Mouse (Mus musculus) induced T-regulatory cell, adult 2 months (primary cell): Measurements from ENCODE around the gene Natd1.
A peak's percentile ranks its signal among the peaks of the same experiment; 100 is the strongest.

Experiments used
- DNase-seq: peaks from one replicate; pipeline ENCODE4 v3.0.0-alpha.2; 2012; ENCODE audit warnings: low read depth

Gene Natd1

DNA sequence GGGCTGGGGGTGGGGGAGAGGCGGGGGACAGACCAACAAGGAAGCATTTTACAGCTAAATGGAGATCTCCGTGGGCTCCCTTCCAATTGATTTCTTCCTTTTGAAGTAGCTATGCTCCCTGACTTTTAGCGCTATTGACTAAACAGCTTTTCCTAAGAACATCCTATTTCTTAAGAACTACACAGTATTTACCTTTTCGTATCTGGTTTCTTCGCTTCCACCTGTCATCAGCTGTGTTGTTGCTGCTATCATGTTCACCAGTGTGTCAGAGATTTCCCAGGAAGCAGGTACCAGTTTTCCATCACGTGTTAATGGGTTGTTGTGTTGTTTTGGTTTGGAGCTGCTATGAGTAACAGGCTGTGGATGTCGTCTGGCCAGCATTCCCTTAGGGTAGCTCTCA lies at the start of gene Natd1:
Gene Natd1 (minus strand): TSS at position 260 of the 400 bp plus-strand sequence.
- peak; percentile 23 for DNase-seq

DNA sequence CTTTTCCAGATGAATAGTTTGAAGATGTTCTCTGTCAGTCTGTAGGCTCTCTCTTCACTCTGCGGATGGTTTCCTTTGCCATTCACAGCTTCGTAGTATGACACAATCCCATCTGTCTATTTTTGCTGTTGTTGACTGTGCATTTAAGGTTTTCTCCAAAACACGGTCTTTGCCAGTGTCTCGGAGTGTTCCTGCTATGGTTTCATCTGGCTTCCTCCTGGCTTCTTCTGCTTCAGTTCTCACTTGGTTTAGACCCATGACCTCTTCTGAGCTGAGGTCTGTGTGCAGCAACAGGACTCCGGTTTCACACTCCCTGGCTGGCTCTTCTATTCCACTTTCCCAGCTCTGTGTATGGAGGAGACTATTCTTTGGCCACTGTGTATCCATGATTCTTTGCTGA lies 48.2 kb upstream of the Natd1 start:
- no peak for DNase-seq

DNA sequence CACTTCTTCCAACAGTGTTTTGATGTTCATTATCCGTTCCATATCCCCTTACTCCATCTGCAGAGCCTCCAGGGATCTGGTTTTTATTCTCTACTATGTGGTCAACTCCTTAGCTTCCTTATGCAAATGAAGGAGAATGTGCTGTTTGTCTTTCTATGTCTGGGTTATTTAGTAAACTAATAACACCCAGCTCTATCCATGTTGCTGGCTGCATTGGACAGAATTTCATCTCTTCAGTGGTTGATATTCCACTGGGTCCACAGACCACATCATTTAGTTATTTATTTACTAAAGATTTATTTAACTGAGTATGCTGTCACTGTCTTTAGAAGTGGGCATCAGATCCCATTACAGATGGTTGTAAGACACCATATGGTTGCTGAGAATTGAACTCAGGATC lies 46.6 kb upstream of the Natd1 start:
- no peak for DNase-seq

DNA sequence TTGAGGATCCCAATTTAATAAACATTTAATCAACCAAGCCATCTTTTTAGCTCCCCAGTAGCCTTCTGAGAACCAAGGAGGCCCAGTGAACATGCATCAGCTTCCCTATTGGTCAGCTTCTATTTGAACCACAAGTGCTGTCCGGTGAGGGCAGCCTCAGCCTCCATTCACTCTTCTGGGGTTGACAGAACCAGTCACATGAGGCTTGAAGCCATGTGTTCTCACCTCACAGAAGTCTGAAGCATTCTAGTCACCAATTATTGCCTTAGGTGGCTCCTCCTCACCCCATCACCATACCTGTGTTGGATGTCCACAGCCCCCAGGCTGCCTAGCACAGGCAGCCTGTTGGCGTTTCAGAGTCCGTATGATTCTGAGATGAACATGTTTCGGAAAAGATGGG lies 44.4 kb upstream of the Natd1 start:
- DNase-seq: no peak

DNA sequence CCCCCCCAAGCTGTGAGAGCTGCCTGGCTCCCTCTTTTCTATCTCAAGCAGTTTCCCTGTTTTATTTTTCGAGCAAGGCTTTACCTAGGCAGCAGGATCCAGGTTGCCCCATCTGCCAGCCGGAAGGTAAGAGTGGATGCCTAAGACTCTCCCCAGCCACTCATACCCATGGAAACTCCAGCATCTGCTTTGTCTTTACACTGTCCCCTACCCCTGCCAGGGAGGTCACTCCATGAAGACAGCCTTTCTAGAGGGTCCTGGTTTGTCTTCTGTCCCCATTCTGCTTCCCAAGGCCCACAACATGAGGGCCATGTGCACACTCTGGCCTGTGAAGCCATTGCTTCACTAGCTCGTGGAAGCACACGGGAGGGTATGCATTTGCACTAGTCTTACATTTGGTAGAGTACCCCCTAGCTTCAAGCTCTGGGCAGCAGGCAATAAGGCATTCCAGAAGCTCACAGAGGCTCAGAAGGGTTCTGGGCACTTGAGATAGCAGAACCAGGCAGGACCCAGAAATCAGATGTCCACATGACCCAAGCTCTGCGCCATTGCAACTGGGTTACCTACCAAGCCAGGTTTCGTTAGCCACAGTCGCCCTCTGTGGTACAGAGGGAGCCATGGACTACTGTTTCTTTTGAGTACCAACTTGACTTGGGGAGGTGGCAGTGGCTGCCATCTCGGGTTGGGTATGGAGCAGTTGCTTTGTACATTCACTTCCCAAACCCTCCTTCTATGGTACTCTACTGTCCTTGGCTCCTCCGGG lies 41.3 kb upstream of the Natd1 start:
- DNase-seq: no peak

DNA sequence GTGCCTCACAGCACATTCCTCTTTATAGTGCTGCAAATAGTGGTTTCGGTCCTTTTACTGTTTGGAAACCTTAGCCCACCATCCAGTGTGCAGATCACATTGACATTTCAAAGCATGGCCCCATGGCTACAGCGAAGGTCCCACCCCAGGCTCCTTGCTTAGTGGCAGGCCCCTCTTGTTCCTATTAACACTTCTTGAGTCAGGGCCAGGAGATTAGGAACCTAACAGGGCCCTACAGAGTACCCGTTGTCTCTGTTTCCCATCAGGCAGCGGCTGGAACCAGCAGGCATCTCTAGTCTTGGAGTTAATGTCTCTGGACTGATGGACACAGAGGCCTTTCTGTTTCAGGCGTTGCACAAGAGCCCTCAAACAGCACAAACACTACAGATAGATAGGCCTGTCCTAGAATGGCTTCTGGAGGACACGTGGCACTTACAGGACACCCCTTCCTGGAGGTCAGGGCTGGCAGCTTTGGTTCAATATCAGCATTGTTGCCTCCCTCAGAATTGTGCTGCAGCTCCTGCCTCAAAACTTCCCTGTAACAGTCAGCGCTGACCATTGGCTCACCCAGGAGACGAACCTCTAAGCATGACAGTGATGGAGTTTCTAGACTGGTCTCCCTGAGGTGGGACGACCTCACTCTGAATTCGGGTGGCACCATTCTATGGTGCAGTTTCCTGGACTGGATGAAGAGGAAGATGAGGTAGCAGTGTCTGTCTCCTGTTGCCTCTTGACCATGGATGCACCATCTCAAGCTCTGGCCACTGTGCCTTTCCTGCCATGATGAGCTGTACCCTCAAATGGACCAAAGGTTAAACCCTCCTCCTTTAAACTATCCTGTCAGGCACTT lies 39.9 kb upstream of the Natd1 start:
- no peak for DNase-seq

DNA sequence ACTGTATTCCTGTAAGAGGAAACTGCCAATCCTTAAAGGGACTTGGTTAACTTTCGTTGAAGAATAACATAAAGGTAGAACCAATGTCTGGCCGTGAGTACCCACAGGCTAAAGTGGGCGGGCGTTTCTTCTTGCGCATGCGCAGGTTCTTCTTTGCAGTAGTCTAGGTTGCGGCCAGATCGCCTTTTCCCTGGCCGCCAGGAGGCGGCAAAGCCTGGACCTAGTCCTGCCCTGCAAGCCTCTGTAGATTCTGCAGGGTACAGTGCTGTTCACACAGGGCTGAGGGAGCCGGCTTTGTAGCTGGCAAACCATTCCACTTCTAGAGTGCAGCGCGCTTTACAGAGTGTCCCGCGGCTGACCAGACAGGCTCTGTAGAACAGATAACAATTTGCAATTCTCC lies 39.3 kb upstream of the Natd1 start:
- peak; percentile 79 for DNase-seq

DNA sequence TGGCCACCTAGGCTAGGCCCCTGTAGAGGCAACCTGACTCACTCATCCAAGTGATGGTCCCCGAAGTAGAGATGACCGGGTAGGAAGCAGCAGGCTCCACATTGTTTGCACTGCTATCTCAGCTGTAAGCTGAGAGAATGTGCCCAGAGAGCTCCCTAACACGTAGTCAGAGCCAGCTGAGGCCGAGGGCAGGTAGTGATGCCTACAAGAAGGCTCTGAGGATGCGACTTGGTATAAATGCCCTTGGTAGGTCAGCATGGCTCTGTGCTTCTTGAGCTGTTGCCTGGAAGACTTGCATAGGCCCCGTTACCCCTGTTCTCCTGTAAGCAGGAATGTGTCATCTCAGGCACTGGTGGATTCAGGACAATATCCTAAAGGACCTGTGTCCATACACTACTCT lies 38.4 kb upstream of the Natd1 start:
- DNase-seq: no peak

DNA sequence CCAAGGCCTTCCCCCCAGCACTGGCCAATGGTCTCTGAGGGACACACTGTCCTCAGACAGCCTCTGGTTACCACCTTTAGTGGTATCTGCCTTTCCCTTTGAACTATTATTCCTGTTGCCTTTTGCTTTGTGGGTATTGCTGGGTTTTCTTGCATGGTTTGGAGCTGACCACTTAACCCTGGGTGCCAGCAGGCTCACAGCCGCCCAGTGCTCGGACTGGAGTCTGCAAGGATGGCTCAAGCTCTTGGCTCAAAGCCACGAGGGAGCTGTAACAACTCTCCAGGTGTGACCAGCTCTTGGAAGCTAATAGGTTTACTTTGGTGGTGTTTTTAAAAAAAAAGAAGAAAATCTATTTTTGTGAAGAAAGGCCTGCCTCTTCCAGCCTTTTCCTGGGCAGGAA lies 37.8 kb upstream of the Natd1 start:
- no peak for DNase-seq

DNA sequence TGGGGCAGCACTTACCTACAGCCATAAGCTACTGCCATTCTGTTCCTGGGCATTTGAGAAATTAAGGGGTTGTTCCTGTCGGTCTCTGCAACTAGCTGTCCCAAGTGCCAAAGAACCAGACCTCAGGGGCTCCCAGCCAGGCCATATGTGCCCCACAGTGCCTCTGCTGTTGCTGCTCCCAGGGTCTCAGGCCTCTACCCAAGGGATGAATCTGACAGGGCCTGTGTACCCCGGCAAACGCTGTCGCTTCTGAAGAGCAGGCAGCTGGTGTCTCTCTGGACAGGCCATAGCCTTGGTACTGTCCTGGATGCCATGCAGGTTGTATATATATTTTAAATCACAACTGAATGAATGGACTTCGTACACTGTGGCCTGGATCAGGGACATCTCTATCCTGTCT lies 37.3 kb upstream of the Natd1 start:
- no peak for DNase-seq

DNA sequence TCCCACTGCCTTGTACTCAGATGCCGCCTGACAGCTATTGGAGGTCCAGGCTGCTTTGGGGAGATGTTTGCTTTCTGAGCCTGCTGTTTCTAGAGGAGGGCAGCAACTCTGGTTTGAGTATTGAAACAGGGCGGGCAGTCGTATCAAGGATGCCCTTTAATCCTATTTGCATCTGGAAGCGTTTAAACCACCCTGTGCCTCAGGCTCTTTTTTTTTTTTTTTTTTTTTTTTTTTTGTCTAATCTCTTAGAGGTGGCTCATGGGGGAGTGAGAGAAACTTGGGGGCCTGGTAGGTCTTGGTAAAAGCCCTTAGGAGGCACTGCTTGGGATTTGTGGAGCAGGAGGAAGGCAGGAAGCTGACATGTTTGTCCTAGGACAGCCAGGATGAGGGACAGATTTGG lies 30.5 kb upstream of the Natd1 start:
- DNase-seq: no peak

DNA sequence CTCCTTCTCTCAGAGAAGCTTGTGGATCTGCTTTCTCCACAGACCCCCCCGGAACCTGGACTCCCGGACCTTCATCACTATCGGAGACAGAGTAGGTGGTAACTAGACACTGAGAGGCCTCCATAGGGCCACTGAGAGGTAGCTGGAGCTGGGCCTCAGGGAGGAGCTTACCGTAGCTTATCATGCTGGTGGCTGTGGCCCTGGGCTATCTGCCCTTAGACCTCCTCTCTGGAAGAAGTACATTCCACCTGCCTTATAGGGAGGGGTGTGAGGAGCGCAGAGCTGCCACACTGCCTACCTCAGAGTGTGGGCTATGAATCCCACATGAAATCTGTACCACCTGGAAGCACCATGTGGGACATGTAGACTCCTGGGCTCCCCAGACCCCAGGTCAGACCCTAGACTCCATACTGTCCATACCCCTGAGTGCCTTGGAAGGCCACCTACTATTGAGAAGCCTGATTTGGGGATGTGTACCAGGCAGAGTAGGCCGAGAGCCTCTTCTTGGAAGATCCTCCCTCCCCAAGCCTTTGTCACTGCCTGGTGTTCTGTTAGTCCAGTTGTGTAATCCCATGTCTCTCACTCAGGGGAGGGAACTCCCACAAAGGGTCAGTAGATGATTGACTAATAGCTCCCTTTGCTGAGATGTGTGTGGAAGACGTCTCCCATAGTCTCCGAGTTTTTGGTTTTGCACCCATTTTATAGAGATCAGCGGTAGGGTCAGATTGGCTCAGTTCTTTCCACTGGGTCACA lies 27.9 kb upstream of the Natd1 start:
- DNase-seq: no peak

DNA sequence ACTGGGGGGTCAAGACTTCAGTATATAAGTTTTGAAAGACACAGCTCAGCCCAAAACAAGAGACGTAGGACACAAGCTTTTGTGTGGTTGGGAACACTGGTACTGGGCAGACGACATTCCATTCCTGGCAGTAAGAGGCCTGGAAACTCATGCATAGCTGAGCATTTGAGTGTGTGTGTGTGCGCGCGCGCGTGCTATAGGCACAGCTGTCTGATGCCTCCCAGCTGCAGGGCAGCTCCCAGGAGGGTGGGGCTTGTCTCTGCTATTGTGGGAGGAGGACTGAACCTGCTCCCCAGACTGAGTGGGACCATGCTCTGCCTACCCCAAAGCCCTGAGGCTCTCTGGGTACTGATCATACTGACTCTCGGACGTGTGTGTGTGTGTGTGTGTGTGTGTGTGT lies 26.8 kb upstream of the Natd1 start:
- no peak for DNase-seq

DNA sequence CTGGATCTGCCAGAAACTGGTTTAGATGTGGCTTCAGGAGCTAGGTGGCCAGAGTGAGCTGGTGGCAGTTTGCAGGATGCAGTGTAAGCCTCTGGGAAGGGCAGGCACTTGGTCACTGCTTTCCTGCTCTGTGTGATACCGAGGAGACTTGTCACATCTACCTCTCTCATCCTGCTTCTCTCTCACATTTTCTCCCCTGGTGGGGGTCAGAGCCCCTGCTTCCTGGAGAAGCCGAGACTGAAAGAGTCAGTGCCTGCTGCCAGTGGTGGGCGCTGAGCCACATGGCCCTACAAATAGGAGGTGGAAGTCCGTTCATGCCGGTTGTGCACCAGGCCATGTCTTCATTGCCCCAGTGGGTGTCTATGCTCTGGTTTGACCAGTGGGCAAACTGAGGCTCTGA lies 26.0 kb upstream of the Natd1 start:
- DNase-seq: no peak

DNA sequence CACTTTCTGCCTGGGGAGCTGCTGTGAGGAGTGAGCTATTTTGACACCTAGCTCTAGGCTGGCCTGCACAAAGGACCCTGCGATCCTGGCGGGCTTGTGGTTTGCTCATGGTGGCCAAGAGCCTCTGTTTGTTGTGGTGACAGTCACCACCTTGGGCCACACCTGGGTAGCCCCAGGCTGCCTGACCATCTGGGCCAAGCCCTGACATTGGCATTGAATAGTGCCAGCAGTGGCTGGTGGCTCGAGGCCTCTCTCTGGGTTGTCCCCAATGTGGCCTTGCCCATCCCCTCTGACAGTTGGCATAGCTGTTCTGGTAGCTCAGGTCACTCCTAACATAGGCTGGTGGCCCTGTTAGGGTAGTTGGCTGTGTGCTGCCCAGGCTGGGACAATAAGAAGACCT lies 24.9 kb upstream of the Natd1 start:
- no peak for DNase-seq

DNA sequence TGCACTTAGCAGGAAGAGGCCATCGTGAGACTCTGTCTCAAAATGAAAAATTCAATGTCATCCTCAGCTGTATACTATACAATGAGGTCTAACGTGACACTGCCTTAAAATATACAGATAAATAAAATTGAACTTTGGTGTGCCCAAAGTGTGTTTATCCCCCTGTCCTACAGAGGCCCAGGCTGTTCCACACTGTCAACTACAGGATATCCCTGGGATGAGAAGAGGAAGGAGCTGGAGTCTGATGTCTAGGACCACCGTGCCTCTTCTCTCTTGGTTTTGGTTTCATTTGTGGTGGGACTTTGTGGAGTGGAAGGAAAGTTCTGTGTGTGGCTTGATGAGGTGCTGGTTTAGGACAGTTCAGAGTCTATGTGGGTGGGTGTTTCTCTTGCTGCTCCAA lies 23.1 kb upstream of the Natd1 start:
- DNase-seq: peak; percentile 70

DNA sequence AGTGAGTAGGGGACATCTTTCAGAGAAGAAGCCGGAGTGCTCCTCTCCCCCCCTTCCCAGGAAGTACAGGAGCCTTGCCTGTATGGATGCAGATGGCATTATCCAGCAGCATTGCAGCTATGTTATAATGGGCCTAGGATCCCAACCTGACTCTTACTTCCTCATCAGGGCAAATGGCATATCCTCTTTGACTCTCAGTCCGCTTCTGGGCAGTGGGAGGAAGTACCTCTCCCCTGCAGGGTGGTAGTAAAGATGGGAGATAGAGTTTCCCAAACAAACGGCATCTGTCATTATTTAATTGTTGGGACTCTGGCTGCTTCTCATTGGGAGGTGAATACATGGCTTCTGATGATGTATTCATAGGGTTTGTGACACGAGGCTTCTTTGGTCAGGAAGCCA lies 21.4 kb upstream of the Natd1 start:
- DNase-seq: no peak

DNA sequence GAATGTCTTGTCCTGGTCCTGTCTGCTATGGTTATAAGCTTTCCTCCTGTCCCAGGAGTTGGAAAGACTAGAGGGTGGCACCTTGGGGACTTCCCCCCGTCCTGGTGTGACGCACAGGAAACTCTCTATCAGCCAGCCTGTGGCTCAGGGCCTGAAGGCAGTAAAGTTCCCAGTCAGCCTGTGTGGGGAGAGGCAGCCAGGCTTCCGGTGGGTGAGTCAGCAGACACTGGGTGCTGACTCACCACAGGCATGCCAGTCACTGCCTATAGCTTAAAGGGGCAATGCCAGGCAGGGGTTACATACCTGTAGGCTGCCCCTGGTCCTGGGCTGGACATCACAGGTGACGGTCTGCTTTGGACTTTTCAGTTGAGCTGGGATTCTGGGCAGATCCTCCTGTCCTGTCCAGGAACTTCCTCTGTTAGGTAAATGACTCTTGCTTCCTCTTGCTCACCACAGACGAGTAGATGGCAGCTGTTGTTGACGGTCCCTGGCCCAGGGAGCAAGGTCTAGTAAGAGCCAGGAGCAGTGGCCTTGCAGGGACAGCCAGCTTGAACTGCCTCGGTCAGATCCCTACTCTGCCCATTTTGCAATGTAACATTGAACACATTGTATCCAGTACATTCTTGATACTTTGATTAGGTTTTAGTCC lies 20.9 kb upstream of the Natd1 start:
- DNase-seq: peak; percentile 94

DNA sequence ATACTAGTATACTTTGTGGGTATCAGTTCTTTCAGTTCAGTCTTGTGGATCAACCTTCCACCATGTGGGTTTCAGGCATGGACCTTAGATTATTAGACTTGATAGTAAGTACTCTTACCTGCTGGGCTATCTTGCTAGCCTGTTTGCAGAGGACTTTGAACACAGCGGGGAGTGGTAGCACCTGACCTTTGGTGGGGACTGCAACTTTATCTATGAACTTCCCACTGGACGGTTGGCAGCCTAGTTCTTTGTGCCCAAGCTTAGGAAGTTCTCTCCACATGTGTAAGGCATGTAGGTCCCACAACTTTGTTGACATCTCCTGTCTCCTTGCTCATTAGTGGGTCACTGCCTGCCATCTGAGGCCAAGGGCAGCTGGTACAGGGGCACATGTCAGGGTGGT lies 20.2 kb upstream of the Natd1 start:
- no peak for DNase-seq

DNA sequence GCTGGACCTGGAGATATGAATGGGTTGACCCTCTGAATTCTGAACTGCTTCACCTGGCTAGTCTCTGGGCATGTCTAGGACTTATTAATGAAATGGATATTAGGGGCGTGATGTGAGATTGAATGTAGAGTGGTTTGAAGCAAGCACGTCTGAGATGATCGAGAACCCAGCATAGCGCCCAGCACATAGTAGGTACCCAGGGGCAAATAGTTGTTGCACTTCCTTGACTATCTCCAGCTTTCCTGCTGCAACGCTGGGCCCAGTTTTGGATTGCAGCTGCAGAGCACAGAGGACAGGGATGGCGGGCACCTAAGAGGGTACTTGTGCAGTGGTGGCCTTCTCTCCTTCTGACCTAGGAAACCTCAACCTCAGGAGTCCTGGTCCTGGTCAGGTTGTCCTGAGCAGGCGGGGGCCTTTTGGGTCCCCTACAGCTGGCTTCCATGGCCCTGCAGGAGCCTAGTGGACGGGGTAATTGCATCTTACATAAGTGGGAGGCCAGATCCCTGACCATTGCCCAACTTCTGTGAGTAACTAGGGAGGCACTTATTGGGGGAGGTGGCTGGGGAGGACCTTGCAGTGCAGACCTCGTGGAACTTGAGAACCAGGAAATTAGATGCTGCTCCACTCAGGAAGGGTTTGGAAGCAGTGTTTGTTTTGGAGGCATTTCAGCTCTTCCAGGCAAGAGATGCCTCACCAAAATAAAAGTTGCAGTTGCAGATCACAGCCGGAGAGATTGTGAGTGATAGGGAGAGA lies 18.8 kb upstream of the Natd1 start:
- DNase-seq: peak; percentile 49

DNA sequence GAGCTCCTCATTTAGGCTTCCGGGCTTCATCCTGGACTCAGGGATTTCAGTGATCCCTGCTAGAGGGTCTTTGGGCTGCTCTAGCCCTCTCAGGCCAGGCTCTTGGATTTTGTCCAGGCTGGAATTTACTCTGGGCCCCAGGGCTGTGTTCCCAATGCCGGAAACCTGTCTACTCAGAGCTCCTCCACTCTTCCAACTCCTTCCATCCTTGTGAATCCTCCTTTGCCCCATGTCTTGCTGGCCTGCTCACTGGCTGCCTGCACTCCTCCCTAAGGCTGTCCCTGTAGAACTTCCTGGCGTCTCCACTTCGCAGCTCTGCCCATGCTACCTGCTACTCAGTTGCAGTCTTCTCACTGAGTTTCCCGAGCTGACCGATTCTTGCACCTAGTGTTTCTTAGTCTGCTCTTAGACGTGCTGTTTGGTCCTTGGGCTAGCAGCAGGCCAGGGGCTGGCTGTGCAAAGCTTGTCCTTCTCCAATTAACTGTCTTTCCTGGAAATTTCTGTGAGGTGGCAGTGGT lies 18.0 kb upstream of the Natd1 start:
- peak; percentile 61 for DNase-seq
